Mouse (Mus musculus) MEL (cell line): ENCODE measurements at regions not wholly inside any gene's neighbourhood (a gene's known extent, or its start where the extent isn't known, plus 50 kb on each side); places are given as distances from the start of the nearest gene placed in this dataset.

Experiments used
- CTCF ChIP-seq, 3 experiments: IDR thresholded peaks in 2 of 3; conservative IDR thresholded peaks in 1 of 3; 2 replicates each; pipeline ENCODE4 v1.5.1; 2011 to 2012; ENCODE audit warnings: low read length in 3 of 3, low read depth in 2 of 3, mild to moderate bottlenecking in 2 of 3, improper control_type of control experiment in 1 of 3, inconsistent platforms in 1 of 3, mixed read lengths in 1 of 3, moderate library complexity in 1 of 3; ENCODE audit not compliant: control insufficient read depth in 1 of 3, insufficient read depth in 1 of 3, poor library complexity in 1 of 3, severe bottlenecking in 1 of 3
- EP300 ChIP-seq, 2 experiments: IDR thresholded peaks; 2 replicates each; pipeline ENCODE4 v1.6.1; 2011; ENCODE audit warnings: improper control_type of control experiment in 2 of 2, low read length in 2 of 2, low read depth in 1 of 2, mild to moderate bottlenecking in 1 of 2
- ETS1 ChIP-seq: IDR thresholded peaks from 2 replicates; pipeline ENCODE4 v1.6.1; 2012; ENCODE audit warnings: low read depth, mild to moderate bottlenecking, inconsistent platforms, low read length, improper control_type of control experiment, moderate library complexity
- GATA1 ChIP-seq: IDR thresholded peaks from 2 replicates; pipeline ENCODE4 v1.6.1; 2011; ENCODE audit warnings: low read depth, low read length, improper control_type of control experiment
- MAFK ChIP-seq: IDR thresholded peaks from 2 replicates; pipeline ENCODE4 v1.6.1; 2011; ENCODE audit warnings: low read depth, mild to moderate bottlenecking, low read length, improper control_type of control experiment, borderline replicate concordance
- TAL1 ChIP-seq: IDR thresholded peaks from 2 replicates; pipeline ENCODE4 v1.6.1; 2012; ENCODE audit warnings: mild to moderate bottlenecking, inconsistent platforms, low read length, moderate library complexity, mixed read lengths
- TBP ChIP-seq: IDR thresholded peaks from 2 replicates; pipeline ENCODE4 v1.8.0; 2011; ENCODE audit warnings: low read depth, low read length, improper control_type of control experiment

GRCm38 (mm10) chr10:45801463-45801862, 223.8 kb downstream of the Hace1 start:
- TF ChIP-seq CTCF (IDR thresholded peaks at IDR 0.05 in 2 of 3, conservative IDR thresholded peaks at IDR 0.05 in 1 of 3; ENCODE audit: control insufficient read depth in 1 of 3, insufficient read depth in 1 of 3, low read depth in 2 of 3, low read length in 3 of 3, poor library complexity in 1 of 3, severe bottlenecking in 1 of 3) (no peak), TBP (no peak), ETS1 (no peak), TAL1 (no peak), MAFK (no peak), GATA1 (no peak), EP300 (IDR thresholded peaks at IDR 0.05; ENCODE audit: low read depth in 1 of 2, low read length in 2 of 2) (no peak)
